Mouse (Mus musculus) testis, adult 2 months (tissue): ENCODE data around the gene Gm20661.

Source experiments
- CTCF ChIP-seq: fragments of 200-500 bp; IDR thresholded peaks from 2 replicates; pipeline ENCODE4 v1.5.1; 2012; ENCODE audit warnings: low read depth, mild to moderate bottlenecking, inconsistent platforms, low read length, moderate library complexity; ENCODE audit not compliant: control insufficient read depth, insufficient read depth, insufficient replicate concordance
- POLR2A ChIP-seq: fragments of 200-500 bp; IDR thresholded peaks from 2 replicates; pipeline ENCODE4 v1.6.1; 2012; ENCODE audit warnings: low read depth, mild to moderate bottlenecking, inconsistent platforms, low read length, moderate library complexity; ENCODE audit not compliant: control insufficient read depth

DNA sequence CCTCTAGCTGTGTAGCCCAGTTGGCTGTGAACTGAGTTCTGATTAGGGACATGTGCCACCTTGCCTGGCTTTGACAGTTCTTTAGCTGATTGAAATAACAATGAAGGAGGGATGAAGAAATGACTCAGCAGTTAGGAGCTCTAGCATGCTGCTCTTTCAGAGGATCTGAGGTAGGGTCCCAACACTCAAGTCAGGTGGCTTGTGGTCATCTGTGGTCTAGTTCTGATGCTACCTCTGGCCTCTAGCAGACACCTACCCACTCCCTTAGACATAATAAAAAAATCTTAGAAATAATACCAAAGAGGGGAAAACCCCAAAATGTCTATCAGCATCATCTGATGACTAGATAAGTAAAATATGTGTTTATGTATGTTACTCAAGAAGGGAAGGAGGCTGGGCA, 27.5 kb downstream of the Gm20661 start:
- TF ChIP-seq CTCF (no peak), POLR2A (no peak)
